Mouse (Mus musculus) heart, adult 2 months (tissue): ENCODE measurements at regions not wholly inside any gene's neighbourhood (a gene's known extent, or its start where the extent isn't known, plus 50 kb on each side); places are given as distances from the start of the nearest gene placed in this dataset.

ENCODE experiments used
- DNase-seq, 2 experiments: peaks; one replicate each; pipeline ENCODE4 v3.0.0; 2021
- H3K27ac ChIP-seq: fragments of 200-600 bp; 2 replicates; pipeline ENCODE4 v1.8.1; 2022
- H3K27me3 ChIP-seq: fragments of 200-500 bp; 2 replicates; pipeline ENCODE4 v1.6.1; 2012; ENCODE audit warnings: mild to moderate bottlenecking, low read length, inconsistent platforms, mixed read lengths; ENCODE audit not compliant: control insufficient read depth, insufficient read depth
- H3K36me3 ChIP-seq: fragments of 200-500 bp; 2 replicates; pipeline ENCODE4 v1.6.1; 2012; ENCODE audit warnings: low read length, inconsistent platforms; ENCODE audit not compliant: control insufficient read depth, insufficient read depth
- H3K4me1 ChIP-seq: fragments of 200-500 bp; 2 replicates; pipeline ENCODE4 v1.6.1; 2011; ENCODE audit warnings: low read length; ENCODE audit not compliant: control insufficient read depth, insufficient read depth
- H3K4me3 ChIP-seq: fragments of 200-600 bp; 2 replicates; pipeline ENCODE4 v1.8.1; 2022
- H3K79me2 ChIP-seq: fragments of 200-500 bp; replicated peaks from 2 replicates; pipeline ENCODE4 v1.6.1; 2012; ENCODE audit warnings: mild to moderate bottlenecking, inconsistent platforms, low read length, moderate library complexity, mixed read lengths; ENCODE audit not compliant: control insufficient read depth, insufficient read depth
- H3K9ac ChIP-seq: fragments of 200-500 bp; 2 replicates; pipeline ENCODE4 v1.6.1; 2012; ENCODE audit warnings: low read depth, mild to moderate bottlenecking, control low read depth, inconsistent platforms, low read length, mixed read lengths
- CTCF ChIP-seq: fragments of 200-600 bp; IDR thresholded peaks from 2 replicates; pipeline ENCODE4 v1.8.1; 2022; ENCODE audit warnings: antibody characterized with exemption, mild to moderate bottlenecking, moderate library complexity
- EP300 ChIP-seq: fragments of 200-500 bp; IDR thresholded peaks from 2 replicates; pipeline ENCODE4 v1.6.1; 2011; ENCODE audit warnings: low read depth, low read length, control low read depth; ENCODE audit not compliant: insufficient read depth
- POLR2A ChIP-seq: fragments of 200-500 bp; IDR thresholded peaks from 2 replicates; pipeline ENCODE4 v1.6.1; 2011; ENCODE audit warnings: mild to moderate bottlenecking, low read depth, low read length, control low read depth; ENCODE audit not compliant: insufficient read depth
- WGBS: fragments of 180-500 bp; shearing (Covaris S2); methylation state at CpG from one replicate; pipeline ENCODE4 v1.1.7; 2018; 5-methylcytosine and 5-hydroxymethylcytosine counted together
- intact Hi-C: fragments of 180-260 bp; cut with DNase I; formaldehyde crosslinking; loops from one replicate; pipeline ENCODE4 v1.15.1; 2025

GRCm38 (mm10) chr9:51379589-51379988 lies 50.9 kb upstream of the 1810046K07Rik start:
- Histone ChIP-seq H3K27ac (peak overlapping the region; percentile 15), H3K36me3 (peaks cover 3% of the 10 kb centered on the region), H3K4me3 (no peak overlapping the region), H3K4me1 (no peaks in the 10 kb centered on the region), H3K79me2 (no peaks in the 10 kb centered on the region), H3K9ac (no peak overlapping the region), H3K27me3 (no peaks in the 10 kb centered on the region)
- peak in 1 of 2 experiments; percentile 39 for DNase-seq
- intact Hi-C loops, result no loop called here
- no peak for TF ChIP-seq CTCF
- 0 out of 2 replicates have a peak, but pooled peaks have one; percentile 43 for TF ChIP-seq EP300
- no peak for TF ChIP-seq POLR2A
- WGBS, result 16% methylated on average over 6 of the region's 6 CpGs

- Histone ChIP-seq H3K27me3 (no peaks in the 10 kb centered on the region), H3K27ac (no peak overlapping the region), H3K9ac (no peak overlapping the region), H3K4me1 (peaks cover 1% of the 10 kb centered on the region), H3K36me3 (peaks cover 5% of the 10 kb centered on the region; the same call in 1 of the 2 replicates), H3K79me2 (no peaks in the 10 kb centered on the region), H3K4me3 (no peak overlapping the region)
- 76% methylated on average over 2 of the region's 2 CpGs for WGBS
- intact Hi-C loops, result loop anchor here (10.0 kb wide), 1 partner anchor 371 kb away; the partner anchor contains the start of gene Arhgap20
- DNase-seq, result no peak
- TF ChIP-seq EP300, result no peak
- no peak for TF ChIP-seq CTCF
- no peak for TF ChIP-seq POLR2A
These were observed 65.2 kb upstream of the 1810046K07Rik start for GRCm38 (mm10) chr9:51393921-51394320.

- TF ChIP-seq CTCF, result no peak
- TF ChIP-seq EP300, result 0 out of 2 replicates have a peak, but pooled peaks have one; percentile 35
- TF ChIP-seq POLR2A, result no peak
- intact Hi-C loops, result loop anchor here (10.0 kb wide), 1 partner anchor 370 kb away; the partner anchor contains the start of gene Arhgap20
- peaks cover 1% of the 10 kb centered on the region for H3K4me1 ChIP-seq
- H3K27me3 ChIP-seq, result no peaks in the 10 kb centered on the region
- WGBS, result 29% methylated on average over 9 of the region's 9 CpGs
- no peak overlapping the region for H3K9ac ChIP-seq
- H3K4me3 ChIP-seq, result no peak overlapping the region; the same call in 1 of the 2 replicates
- DNase-seq, result peak; percentile 59 to 68
- H3K79me2 ChIP-seq, result no peaks in the 10 kb centered on the region
- H3K36me3 ChIP-seq, result peaks cover 5% of the 10 kb centered on the region; the same call in 1 of the 2 replicates
- H3K27ac ChIP-seq, result peak overlapping the region; percentile 0; the same call in 1 of the 2 replicates
These were observed 65.7 kb upstream of the 1810046K07Rik start for GRCm38 (mm10) chr9:51394372-51394771.

GRCm38 (mm10) chr9:51396801-51397200 lies 68.1 kb upstream of the 1810046K07Rik start:
- no peaks in the 10 kb centered on the region for H3K79me2 ChIP-seq
- H3K9ac ChIP-seq, result no peak overlapping the region
- H3K4me1 ChIP-seq, result peaks cover 1% of the 10 kb centered on the region
- no peak overlapping the region for H3K4me3 ChIP-seq
- H3K27me3 ChIP-seq, result no peaks in the 10 kb centered on the region
- H3K36me3 ChIP-seq, result peaks cover 5% of the 10 kb centered on the region; the same call in 1 of the 2 replicates
- no peak overlapping the region for H3K27ac ChIP-seq
- DNase-seq, result no peak
- intact Hi-C loops, result loop anchor here (10.0 kb wide), 1 partner anchor 368 kb away; the partner anchor contains the start of gene Arhgap20
- no peak for TF ChIP-seq POLR2A
- no peak for TF ChIP-seq CTCF
- no peak for TF ChIP-seq EP300
- WGBS, result 48% methylated on average over 3 of the region's 3 CpGs

- no peak for DNase-seq
- H3K27me3 ChIP-seq, result no peaks in the 10 kb centered on the region
- no peak overlapping the region for H3K27ac ChIP-seq
- no peak overlapping the region for H3K4me3 ChIP-seq
- no peak for TF ChIP-seq EP300
- no peak for TF ChIP-seq POLR2A
- TF ChIP-seq CTCF, result no peak
- no peaks in the 10 kb centered on the region for H3K79me2 ChIP-seq
- WGBS, result 17% methylated on average over 1 of the region's 1 CpGs
- H3K36me3 ChIP-seq, result peaks cover 5% of the 10 kb centered on the region; the same call in 1 of the 2 replicates
- no peak overlapping the region for H3K9ac ChIP-seq
- intact Hi-C loops, result loop anchor here (10.0 kb wide), 1 partner anchor 367 kb away; the partner anchor contains the start of gene Arhgap20
- H3K4me1 ChIP-seq, result peaks cover 1% of the 10 kb centered on the region
These were observed 69.0 kb upstream of the 1810046K07Rik start for GRCm38 (mm10) chr9:51397589-51398220.

- intact Hi-C loops, result loop anchor here (10.0 kb wide), 1 partner anchor 366 kb away; the partner anchor contains the start of gene Arhgap20
- H3K4me3 ChIP-seq, result no peak overlapping the region
- H3K4me1 ChIP-seq, result peaks cover 1% of the 10 kb centered on the region
- no peak overlapping the region for H3K27ac ChIP-seq
- no peak for DNase-seq
- WGBS, result 89% methylated on average over 4 of the region's 4 CpGs
- no peaks in the 10 kb centered on the region for H3K79me2 ChIP-seq
- TF ChIP-seq CTCF (no peak), POLR2A (no peak), EP300 (no peak)
- H3K36me3 ChIP-seq, result peaks cover 5% of the 10 kb centered on the region; the same call in 1 of the 2 replicates
- H3K27me3 ChIP-seq, result no peaks in the 10 kb centered on the region
- H3K9ac ChIP-seq, result no peak overlapping the region
These were observed 70.2 kb upstream of the 1810046K07Rik start for GRCm38 (mm10) chr9:51398886-51399285.
